Mouse (Mus musculus): ENCODE data around the gene Zdhhc12.
"Not testable (repeated sequence)": the region's sequence is repeated elsewhere in the genome, so short reads cannot be mapped to it uniquely, and the experiment has no call there.

Zdhhc12 gene

DNA sequence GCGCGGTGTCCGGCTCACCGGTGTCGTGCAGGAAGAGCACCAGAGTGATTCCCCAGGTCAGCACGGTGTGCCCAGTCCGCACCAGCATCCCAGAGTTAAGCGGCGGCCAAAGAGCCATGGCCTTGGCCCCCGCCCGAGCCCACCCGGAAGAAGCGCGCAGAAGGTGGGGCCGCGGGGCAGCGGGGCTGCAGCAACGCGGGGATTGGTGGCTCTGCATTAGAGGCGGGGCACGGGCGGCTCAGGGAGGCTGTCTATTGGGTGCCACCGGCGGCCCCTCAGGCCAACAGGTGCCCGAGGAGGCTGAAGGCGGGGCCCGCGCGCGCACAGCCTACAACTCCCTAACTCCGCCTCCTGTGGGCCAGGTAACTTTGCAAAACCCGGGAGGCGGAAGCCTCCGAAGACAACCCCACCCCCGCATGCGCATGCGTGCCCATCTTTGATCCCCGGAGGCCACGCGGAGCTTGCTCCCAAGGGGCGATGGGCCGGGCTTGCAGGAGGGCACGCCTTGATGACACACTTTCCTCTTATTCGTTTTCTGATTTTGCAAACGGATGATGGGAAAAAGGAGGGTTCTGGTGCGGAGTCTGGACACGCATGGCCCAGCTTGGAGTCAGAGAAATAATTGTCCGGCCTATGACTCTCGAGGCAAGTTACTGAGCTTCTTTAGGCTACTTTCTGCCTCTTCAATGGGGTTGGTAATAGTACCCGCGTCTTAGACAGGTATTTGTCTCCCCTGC is at the start of gene Zdhhc12:
Gene Zdhhc12, minus strand, starts transcription at position 178 of the 737 bp plus-strand sequence.
- peak; percentile 92 to 95 for DNase-seq

- DNase-seq: peak; percentile 83 to 87
Observed at GRCm38 (mm10) chr2:30140021-30140420, 46.6 kb upstream of the Zdhhc12 start.

- DNase-seq: no peak
Observed at GRCm38 (mm10) chr2:30136458-30136857, 43.0 kb upstream of the Zdhhc12 start.

DNA sequence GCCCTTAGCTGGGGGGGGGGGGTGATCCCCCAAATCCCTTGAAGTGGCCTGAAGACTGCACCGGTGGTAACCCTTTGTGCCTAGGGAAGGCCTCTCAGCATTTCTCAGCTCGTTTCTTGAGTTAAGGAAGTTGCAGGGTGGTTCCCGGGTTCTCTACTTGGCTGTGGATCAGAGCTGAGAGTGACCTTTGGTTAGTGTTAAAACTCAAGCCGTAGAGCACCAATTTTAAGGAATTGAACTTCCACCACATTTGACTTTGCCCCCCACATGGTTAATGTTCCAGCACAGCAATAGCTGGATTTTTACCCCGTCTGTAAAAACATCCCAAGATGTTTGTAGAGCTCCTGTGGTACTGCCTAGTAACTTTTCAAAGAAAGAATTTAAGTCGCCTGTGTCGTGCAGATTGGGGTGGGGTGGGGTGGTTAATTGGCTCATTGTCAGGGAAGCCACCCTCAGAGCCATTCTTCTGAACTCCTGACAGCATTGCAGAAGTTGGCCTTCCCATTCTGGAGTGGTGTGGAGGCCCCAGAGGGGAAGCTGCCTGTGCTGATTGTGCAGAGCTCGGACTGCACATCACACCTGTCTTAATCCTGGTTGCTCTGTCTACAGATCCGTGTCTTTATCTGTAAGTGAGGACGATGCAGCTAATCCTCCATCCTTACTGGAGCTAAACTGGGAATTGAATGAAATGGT is 41.6 kb upstream of the Zdhhc12 start:
- DNase-seq: no peak

DNA sequence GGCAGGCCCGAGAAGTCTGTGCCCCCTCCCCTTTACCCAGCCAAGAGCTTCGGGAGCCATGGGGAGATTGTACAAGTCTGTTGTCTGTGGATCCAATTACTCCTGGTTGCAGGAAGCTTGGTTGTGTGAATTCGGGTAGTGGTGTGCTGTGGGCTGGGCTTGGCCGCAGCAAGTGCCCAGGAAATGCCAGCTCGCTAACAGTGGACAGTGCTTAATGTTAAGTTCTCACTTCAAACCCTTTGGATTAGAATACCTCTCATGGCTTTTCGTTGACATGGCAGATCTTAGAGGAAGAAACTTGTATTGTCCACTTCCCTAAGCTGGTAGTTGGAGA is 40.9 kb upstream of the Zdhhc12 start:
- no peak for DNase-seq

- DNase-seq: peak; percentile 98
Observed at GRCm38 (mm10) chr2:30133613-30134377, 40.3 kb upstream of the Zdhhc12 start, which contains the start of gene Tbc1d13. Gene Tbc1d13 (plus strand): TSS chr2:30133746.

- no peak for DNase-seq
Observed at GRCm38 (mm10) chr2:30132801-30133612, 39.6 kb upstream of the Zdhhc12 start.

DNA sequence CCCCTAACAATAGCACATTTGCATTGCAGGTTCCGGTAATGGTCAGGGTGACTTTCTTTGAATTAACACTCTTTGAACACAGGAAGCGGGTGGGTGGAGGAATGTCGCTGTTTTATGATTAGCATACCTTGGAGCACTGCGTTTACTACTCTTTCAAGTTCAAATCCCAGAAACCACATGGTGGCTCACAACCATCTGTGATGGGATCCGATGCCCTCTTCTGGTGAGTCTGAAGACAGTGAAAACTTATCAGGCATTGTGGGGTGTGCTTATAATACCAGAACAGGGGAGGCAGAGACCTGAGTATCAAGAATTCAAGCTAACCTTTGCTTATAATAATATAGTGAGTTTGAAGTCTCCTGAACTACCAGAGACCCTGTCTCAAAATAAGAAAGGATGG is 37.8 kb upstream of the Zdhhc12 start:
- DNase-seq: not testable (repeated sequence)

GRCm38 (mm10) chr2:30130156-30130555 is 36.7 kb upstream of the Zdhhc12 start:
- no peak for DNase-seq

DNA sequence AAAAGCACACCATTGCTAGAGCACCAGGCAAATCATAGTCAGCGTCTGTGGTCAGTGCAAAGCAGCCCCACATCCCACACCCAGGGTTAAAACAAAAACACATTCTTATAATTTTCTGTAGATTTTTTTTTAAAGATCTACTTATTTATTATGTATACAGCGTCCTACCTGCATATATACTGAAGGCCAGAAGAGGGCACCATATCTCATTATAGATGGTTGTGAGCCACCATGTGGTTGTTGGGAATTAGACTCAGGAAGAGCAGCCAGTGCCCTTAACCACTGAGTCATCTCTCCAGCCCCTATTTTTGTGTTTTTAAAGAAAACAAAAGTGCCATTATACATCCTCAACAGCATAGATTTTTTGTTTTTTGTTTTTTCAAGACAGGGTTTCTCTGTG is 35.3 kb upstream of the Zdhhc12 start:
- peak in 1 of 2 experiments; percentile 57 for DNase-seq

DNA sequence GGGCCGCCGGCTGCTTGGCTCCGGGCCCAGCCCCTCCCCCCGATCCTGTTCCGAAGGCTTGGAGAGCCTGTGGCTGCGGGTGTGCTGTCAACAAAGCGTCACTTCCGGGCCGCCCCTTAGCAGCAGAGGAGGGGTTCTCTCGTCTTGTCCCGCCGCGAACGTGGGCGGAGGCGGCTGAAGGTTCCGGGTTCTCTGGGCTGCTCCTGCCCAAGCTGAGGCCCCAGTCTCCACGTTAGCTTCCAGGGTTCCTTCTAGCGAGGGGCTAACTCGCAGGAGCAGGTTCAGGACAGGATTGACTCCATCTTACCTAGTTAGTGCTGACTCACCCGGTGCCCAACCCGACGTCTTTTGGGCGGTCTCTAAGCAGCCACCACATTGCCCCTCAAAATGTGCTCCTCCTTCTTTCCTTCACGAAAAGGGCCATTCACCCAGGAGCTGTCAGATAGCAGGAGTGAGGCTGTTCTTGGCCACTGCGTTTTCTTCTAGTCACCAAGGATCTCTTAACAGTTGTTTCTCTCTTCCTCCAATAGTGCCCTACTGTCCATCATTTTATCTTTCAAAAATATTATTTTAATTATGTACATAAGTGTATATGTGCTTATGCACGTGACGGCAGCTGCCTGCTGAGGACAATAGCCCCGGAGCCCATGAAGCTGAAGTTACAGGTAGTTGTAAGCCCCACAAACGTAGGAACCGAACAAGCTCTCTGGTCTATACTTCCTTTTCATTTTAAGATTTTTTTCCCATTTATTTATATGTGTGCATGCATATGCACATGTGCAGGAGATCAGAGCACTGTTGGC is 31.2 kb upstream of the Zdhhc12 start, which contains the start of gene Zer1:
Gene Zer1, minus strand, starts transcription at position 114 of the 803 bp plus-strand sequence.
- DNase-seq: peak; percentile 96 to 98

GRCm38 (mm10) chr2:30123729-30124471 is 30.5 kb upstream of the Zdhhc12 start:
- DNase-seq: peak in 1 of 2 experiments; percentile 52

- no peak for DNase-seq
Observed at GRCm38 (mm10) chr2:30122766-30123165, 29.3 kb upstream of the Zdhhc12 start.

- no peak for DNase-seq
Observed at GRCm38 (mm10) chr2:30120269-30120668, 26.8 kb upstream of the Zdhhc12 start.

- DNase-seq: peak in 1 of 2 experiments; percentile 47
Observed at GRCm38 (mm10) chr2:30119641-30120051, 26.2 kb upstream of the Zdhhc12 start.

- no peak for DNase-seq
Observed at GRCm38 (mm10) chr2:30112564-30112963, 19.1 kb upstream of the Zdhhc12 start.

GRCm38 (mm10) chr2:30111500-30111899 is 18.1 kb upstream of the Zdhhc12 start:
- DNase-seq: no peak

- DNase-seq: no peak
Observed at GRCm38 (mm10) chr2:30108260-30108659, 14.8 kb upstream of the Zdhhc12 start.

DNA sequence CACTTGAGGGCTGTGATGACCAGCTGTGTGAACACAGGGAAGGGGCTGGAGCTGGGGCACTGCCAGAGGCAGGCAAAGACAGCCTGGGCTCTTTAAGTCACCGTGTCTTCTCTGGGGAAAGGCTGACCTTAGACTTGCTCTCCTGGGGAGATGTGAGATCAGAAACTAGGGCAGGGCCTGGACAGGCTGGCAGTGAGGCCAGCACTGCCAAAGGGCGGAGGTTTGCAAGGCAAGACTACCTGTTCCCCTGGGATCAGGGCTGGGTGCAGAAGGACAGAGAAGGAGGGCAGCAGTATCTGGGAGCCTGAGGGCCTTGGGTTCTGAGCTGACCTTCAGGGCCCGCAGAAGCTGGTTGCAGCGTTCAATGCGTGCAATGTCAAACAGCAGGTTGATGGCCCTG is 14.2 kb upstream of the Zdhhc12 start:
- no peak for DNase-seq

DNA sequence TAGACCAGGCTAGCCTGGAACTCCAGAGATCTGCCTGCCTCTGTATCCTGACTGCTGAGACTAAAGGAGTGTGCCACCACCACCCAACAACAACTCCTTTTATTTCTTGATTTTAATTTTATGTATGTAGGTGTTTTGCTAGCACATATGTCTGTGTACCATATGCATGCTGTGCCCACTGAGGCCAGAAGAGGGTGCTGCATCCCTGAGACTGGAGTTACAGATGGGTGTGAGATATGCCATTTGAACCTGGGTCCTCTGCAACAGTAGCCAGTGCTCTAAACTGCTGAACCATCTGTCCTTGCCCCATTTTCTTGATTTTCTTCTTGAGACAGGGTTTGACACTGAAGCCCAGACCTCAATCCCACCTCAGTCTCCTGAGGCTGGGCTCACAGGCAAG is 12.9 kb upstream of the Zdhhc12 start:
- peak; percentile 71 to 77 for DNase-seq

DNA sequence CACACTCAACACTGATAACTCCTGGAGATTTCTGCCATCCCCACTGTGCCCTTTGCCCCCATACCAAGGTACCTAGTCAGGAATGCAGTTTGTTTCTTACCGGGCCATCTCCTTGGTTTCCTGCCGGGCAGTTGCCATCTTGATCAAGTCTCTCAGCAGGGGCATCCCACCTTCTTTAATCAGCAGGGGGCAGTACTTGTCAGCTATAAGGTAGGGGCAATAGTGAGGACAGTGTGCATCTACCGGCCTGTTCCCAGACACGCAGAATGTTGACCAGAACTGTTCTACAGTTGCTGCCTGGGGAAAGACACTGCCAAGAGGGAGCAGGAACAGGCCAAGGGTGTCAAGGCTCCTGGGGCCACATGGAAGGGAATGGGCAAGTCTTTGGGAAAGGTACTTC is 6.8 kb upstream of the Zdhhc12 start:
- DNase-seq: no peak
